8 mouse cellular contexts compared by ENCODE assay signal in genomic region chr5:45668831-45669230, GRCm38 (mm10). TPM values are rescaled to one million over a fixed set of nuclear protein-coding genes. Genes with fewer than 3 reads are reported as not detected.
DNase-seq lines count a peak whose midpoint lies in the region; ATAC-seq and TF ChIP-seq lines count a peak whose summit lies in the region.

No protein-coding gene starts in this region.

- ATAC-seq in erythroblast, adult 5-6 weeks (replicated peaks; ENCODE audit: low FRiP score, poor library complexity, severe bottlenecking): 0 out of 2 replicates have a peak, but pooled peaks have one; percentile 16
- peak; percentile 22; the same call in 1 of the 2 replicates for ATAC-seq in limb, embryonic 11.5 days (ENCODE audit: insufficient number of reproducible peaks, low FRiP score, low TSS enrichment, low read depth)
- peak; percentile 9; the same call in 1 of the 2 replicates for ATAC-seq in neural tube, embryonic 15.5 days (ENCODE audit: low FRiP score)

- no peaks in the 10 kb centered on the region for H3K27me3 ChIP-seq in liver, adult 2 months (ENCODE audit: control insufficient read depth, insufficient read depth, low read length)
- H3K27me3 ChIP-seq in limb, embryonic 11.5 days (ENCODE audit: control insufficient read depth, insufficient read depth, low read length): no peaks in the 10 kb centered on the region
- no peaks in the 10 kb centered on the region for H3K27me3 ChIP-seq in neural tube, embryonic 15.5 days (replicated peaks)

- DNase-seq in liver, adult 2 months (ENCODE audit: extremely low read depth, low read depth, low spot score): peak; percentile 35
- no peak for DNase-seq in liver
- DNase-seq in ZHBTc4 (ENCODE audit: low read depth, low spot score): peak; percentile 25
- DNase-seq in limb, embryonic 11.5 days (ENCODE audit: low spot score): no peak
- no peak for DNase-seq in right cerebral cortex, postnatal 36 days (ENCODE audit: low spot score in 2 of 2)
- no peak for DNase-seq in adrenal gland, adult 8-10 months

- H3K27ac ChIP-seq in liver, adult 2 months (replicated peaks; ENCODE audit: insufficient read depth, low read depth, low read length): no peak overlapping the region
- H3K27ac ChIP-seq in limb, embryonic 11.5 days (replicated peaks; ENCODE audit: low read depth, low read length): no peak overlapping the region
- H3K27ac ChIP-seq in neural tube, embryonic 15.5 days (replicated peaks): peak overlapping the region; percentile 77

- peaks cover 4% of the 10 kb centered on the region; the same call in 1 of the 2 replicates for H3K4me1 ChIP-seq in liver, adult 2 months (ENCODE audit: control insufficient read depth, insufficient read depth, low read length)
- H3K4me1 ChIP-seq in limb, embryonic 11.5 days (ENCODE audit: control insufficient read depth, insufficient read depth, low read length): peaks cover 3% of the 10 kb centered on the region; the same call in 1 of the 2 replicates
- H3K4me1 ChIP-seq in neural tube, embryonic 15.5 days: peaks cover 13% of the 10 kb centered on the region

- H3K9me3 ChIP-seq in limb, embryonic 11.5 days (ENCODE audit: control insufficient read depth, low read length): no peaks in the 10 kb centered on the region
- H3K9me3 ChIP-seq in neural tube, embryonic 15.5 days (replicated peaks): no peaks in the 10 kb centered on the region

- TF ChIP-seq POLR2A in liver, adult 2 months (IDR thresholded peaks at IDR 0.05; ENCODE audit: extremely low read depth, insufficient read depth, low read length): no peak

- peak overlapping the region; percentile 84 for H3K4me2 ChIP-seq in limb, embryonic 11.5 days (ENCODE audit: low read depth, severe bottlenecking)
- peak overlapping the region; percentile 98 for H3K4me2 ChIP-seq in neural tube, embryonic 15.5 days

- TF ChIP-seq CTCF in liver, adult 2 months (IDR thresholded peaks at IDR 0.05; ENCODE audit: low read depth, low read length): no peak

- H3K79me2 ChIP-seq in liver, adult 2 months (ENCODE audit: control insufficient read depth, insufficient read depth, low read length): no peaks in the 10 kb centered on the region

- H3K4me3 ChIP-seq in liver, adult 2 months (ENCODE audit: insufficient read depth, low read depth, low read length): peak overlapping the region; percentile 69; the same call in 1 of the 2 replicates
- peak overlapping the region; percentile 78 for H3K4me3 ChIP-seq in limb, embryonic 11.5 days (ENCODE audit: low read depth, low read length)
- peak overlapping the region; percentile 80 for H3K4me3 ChIP-seq in neural tube, embryonic 15.5 days (replicated peaks)

- peak overlapping the region; percentile 53; the same call in 1 of the 2 replicates for H3K9ac ChIP-seq in liver, adult 2 months (ENCODE audit: low read depth, low read length)
- H3K9ac ChIP-seq in limb, embryonic 11.5 days (ENCODE audit: low read length): peak overlapping the region; percentile 73
- peak overlapping the region; percentile 68 for H3K9ac ChIP-seq in neural tube, embryonic 15.5 days (replicated peaks)

- WGBS in liver, adult 2 months: under 1% methylated on average over 3 of the region's 3 CpGs
- 1% methylated on average over 3 of the region's 3 CpGs for WGBS in limb, embryonic 11.5 days
- WGBS in neural tube, embryonic 15.5 days: 0% methylated on average over 3 of the region's 3 CpGs

- no peaks in the 10 kb centered on the region for H3K36me3 ChIP-seq in liver, adult 2 months (ENCODE audit: control insufficient read depth, insufficient read depth, low read length)
- no peaks in the 10 kb centered on the region for H3K36me3 ChIP-seq in limb, embryonic 11.5 days (ENCODE audit: control insufficient read depth, insufficient read depth, low read length)
- H3K36me3 ChIP-seq in neural tube, embryonic 15.5 days: no peaks in the 10 kb centered on the region

RNA-seq across cellular contexts. Expression of gene Ncapg, which starts 0.9 kb away (rescaled TPM):
- 0.46 and 1.1 TPM in 2 replicates for total RNA-seq in liver, adult 2 months (2014; rRNA removed)
- polyA plus RNA-seq in liver, adult 2 months (2012; rRNA removed): 0.02 TPM in 1 of 2 replicates, not detected in the other
- total RNA-seq in erythroblast, adult 5-6 weeks (2015; ENCODE audit: low replicate concordance): 28.8 and 46.0 TPM in 2 replicates
- 49.6 and 56.6 TPM in 2 replicates for total RNA-seq in erythroblast, adult 5-6 weeks (2017; ENCODE audit: low replicate concordance)
- polyA plus RNA-seq in limb, embryonic 11.5 days (2014; fragmentation: Nextera tagmentation; extraction: Ambion mirVana): 83.7 and 84.7 TPM in 2 replicates
- polyA plus RNA-seq in neural tube, embryonic 15.5 days (2015; fragmentation: Nextera tagmentation; extraction: Ambion mirVana): 5.3 and 15.0 TPM in 2 replicates
- 1 to 10 TPM in 2 of 4 experiments, under 1 TPM in 2; 0.46 to 1.7 (median 1.1) TPM for total RNA-seq in adrenal gland, adult 8-10 months (2022)

RNA-seq across cellular contexts. Expression of gene Fam184b, which starts 29.4 kb away (rescaled TPM):
- total RNA-seq in liver, adult 2 months (2014; rRNA removed): under 0.01 and 0.07 TPM in 2 replicates
- 0.06 TPM in 2 replicates for polyA plus RNA-seq in liver, adult 2 months (2012; rRNA removed)
- total RNA-seq in erythroblast, adult 5-6 weeks (2015; ENCODE audit: low replicate concordance): not detected in 2 replicates
- under 0.01 TPM in 1 of 2 replicates, not detected in the other for total RNA-seq in erythroblast, adult 5-6 weeks (2017; ENCODE audit: low replicate concordance)
- 0.85 and 0.87 TPM in 2 replicates for polyA plus RNA-seq in limb, embryonic 11.5 days (2014; fragmentation: Nextera tagmentation; extraction: Ambion mirVana)
- polyA plus RNA-seq in neural tube, embryonic 15.5 days (2015; fragmentation: Nextera tagmentation; extraction: Ambion mirVana): 11.7 and 13.6 TPM in 2 replicates
- under 1 TPM; 0.24 to 0.43 (median 0.36) TPM for total RNA-seq in adrenal gland, adult 8-10 months (2022)

Comparison
In these comparisons a context has a peak if more than half of its experiments do, and no peak if none do; other contexts are left out.
1. DNase-seq: peak in liver, adult 2 months (single experiment) and ZHBTc4 (single experiment); none in liver (single experiment), limb, embryonic 11.5 days (single experiment), right cerebral cortex, postnatal 36 days (0 of 2) and adrenal gland, adult 8-10 months (single experiment).
2. RNA of gene Ncapg, which starts 0.9 kb away (total RNA-seq): 28.8 to 56.6 TPM in erythroblast, adult 5-6 weeks; 0.46 to 1.7 TPM in adrenal gland, adult 8-10 months and 0.46 to 1.1 TPM in liver, adult 2 months; every median in the first group is over 10 times any median in the second.
3. Peak in every context shown above with its lines, with median percentiles within 50 percentile points of each other: H3K4me3 ChIP-seq, H3K9ac ChIP-seq and ATAC-seq.